Mouse (Mus musculus): ENCODE results near the gene Abi1. TPM values are rescaled to one million over a fixed set of nuclear protein-coding genes. Genes with fewer than 3 reads are reported as not detected.
"Not testable (repeated sequence)": the region's sequence is repeated elsewhere in the genome, so short reads cannot be mapped to it uniquely, and the experiment has no call there.

Abi1 gene
- polyA plus RNA-seq, 1 experiment from 2014 or later, result 51.8 TPM

DNA sequence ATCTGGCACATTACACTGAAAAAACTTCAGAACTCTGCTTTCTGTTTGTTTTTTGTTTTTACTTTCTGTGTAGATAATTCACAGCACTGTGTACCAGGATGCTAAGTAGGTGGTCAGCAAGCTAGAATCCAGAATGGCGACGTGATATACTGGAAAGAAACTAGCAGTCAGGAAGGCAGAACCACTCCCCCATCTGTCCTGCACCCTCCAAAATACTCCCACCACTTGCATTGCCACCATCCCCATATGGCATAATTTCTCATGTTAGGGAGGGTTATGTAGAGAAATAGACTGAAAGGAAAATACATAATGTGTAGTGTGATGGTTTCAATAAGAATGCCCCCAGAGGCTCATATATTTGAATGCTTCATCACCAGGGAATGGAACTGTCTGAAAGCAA lies 11.8 kb upstream of the Abi1 start:
- no peaks in the 10 kb centered on the region; the same call in 1 of the 2 replicates for H3K27me3 ChIP-seq
- WGBS, result 85% methylated on average over 2 of the region's 2 CpGs

DNA sequence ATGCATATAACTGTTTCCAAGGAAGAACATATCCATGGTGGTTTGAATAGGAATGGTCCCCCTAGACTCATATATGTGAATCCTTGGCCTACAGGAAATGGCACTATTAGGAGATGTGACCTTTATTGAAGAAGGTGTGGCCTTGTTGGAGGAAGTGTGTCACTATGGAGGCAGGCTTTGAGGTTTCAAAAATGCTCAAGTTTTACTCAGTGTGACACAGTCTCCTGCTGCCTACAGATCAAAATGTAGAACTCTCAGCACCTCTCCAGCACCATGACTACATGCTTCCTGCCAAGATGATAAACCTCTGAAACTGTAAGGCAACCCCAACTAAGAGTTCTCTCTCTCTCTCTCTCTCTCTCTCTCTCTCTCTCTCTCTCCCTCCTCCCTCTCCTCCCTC lies 8.0 kb upstream of the Abi1 start:
- no peak overlapping the region for H3K27ac ChIP-seq
- no peaks in the 10 kb centered on the region for H3K36me3 ChIP-seq
- no peak overlapping the region for H3K4me3 ChIP-seq
- H3K9ac ChIP-seq, result no peak overlapping the region
- no peaks in the 10 kb centered on the region for H3K4me1 ChIP-seq (replicated peaks)
- no peak for ATAC-seq (ENCODE audit: low FRiP score)
- no peak overlapping the region for H3K4me2 ChIP-seq
- no peaks in the 10 kb centered on the region for H3K27me3 ChIP-seq
- no peaks in the 10 kb centered on the region for H3K9me3 ChIP-seq

More for the DNA sequence above, 11.8 kb upstream of the Abi1 start:
- H3K4me2 ChIP-seq, result no peak overlapping the region
- H3K4me1 ChIP-seq (replicated peaks), result no peaks in the 10 kb centered on the region
- no peak for ATAC-seq (ENCODE audit: low FRiP score)
- H3K9ac ChIP-seq, result no peak overlapping the region
- no peaks in the 10 kb centered on the region for H3K36me3 ChIP-seq
- H3K4me3 ChIP-seq, result no peak overlapping the region
- H3K9me3 ChIP-seq, result no peaks in the 10 kb centered on the region
- H3K27ac ChIP-seq, result no peak overlapping the region

DNA sequence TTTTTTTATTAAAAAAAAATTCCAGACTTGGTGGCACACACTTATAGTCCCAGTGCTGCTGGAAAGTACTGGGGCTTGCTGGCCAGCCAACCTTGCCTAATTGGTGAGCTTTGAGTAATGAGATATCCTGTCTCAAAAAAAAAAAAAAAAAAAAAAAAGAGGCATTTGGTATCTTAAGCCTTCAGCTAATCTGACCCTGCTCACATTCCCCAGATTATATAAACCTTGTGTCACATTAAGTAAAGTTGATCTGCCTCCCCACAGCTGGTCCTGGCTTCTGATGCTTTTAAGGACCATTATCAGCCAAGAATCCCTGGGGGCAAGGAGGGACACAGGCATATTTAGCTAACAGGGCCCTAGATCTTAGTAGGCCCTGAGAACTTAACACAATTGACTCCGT lies 5.7 kb upstream of the Abi1 start:
- Histone ChIP-seq H3K9ac (no peak overlapping the region), H3K4me2 (no peak overlapping the region), H3K27me3 (no peaks in the 10 kb centered on the region), H3K4me3 (no peak overlapping the region), H3K4me1 (replicated peaks) (no peaks in the 10 kb centered on the region), H3K9me3 (no peaks in the 10 kb centered on the region), H3K27ac (no peak overlapping the region), H3K36me3 (no peaks in the 10 kb centered on the region)
- ATAC-seq (ENCODE audit: low FRiP score), result no peak
- 63% methylated on average over 1 of the region's 1 CpGs for WGBS

DNA sequence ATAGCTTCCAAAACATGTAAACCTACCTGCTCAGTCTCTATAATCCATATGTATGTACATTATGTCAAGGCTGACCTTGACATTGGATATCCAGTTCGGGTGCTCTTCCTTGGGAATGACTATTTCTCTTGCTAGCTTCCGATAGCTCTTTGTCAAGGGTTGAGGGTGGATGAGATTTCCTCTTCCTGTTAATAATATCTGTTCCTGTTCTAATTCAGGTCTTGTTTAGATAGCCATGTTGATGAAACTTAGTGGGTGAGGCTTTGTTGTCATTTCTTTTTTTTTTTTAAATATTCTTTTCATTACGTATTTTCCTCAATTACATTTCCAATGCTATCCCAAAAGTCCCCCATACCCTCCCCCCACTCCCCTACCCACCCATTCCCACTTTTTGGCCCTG lies 2.1 kb upstream of the Abi1 start:
- no peak overlapping the region for H3K27ac ChIP-seq
- no peak overlapping the region for H3K9ac ChIP-seq
- H3K27me3 ChIP-seq, result no peaks in the 10 kb centered on the region
- ATAC-seq (ENCODE audit: low FRiP score), result no peak
- no peaks in the 10 kb centered on the region for H3K36me3 ChIP-seq
- 93% methylated on average over 3 of the region's 3 CpGs for WGBS
- no peak overlapping the region for H3K4me3 ChIP-seq
- no peaks in the 10 kb centered on the region for H3K9me3 ChIP-seq
- peaks cover 12% of the 10 kb centered on the region for H3K4me1 ChIP-seq (replicated peaks)
- no peak overlapping the region for H3K4me2 ChIP-seq

DNA sequence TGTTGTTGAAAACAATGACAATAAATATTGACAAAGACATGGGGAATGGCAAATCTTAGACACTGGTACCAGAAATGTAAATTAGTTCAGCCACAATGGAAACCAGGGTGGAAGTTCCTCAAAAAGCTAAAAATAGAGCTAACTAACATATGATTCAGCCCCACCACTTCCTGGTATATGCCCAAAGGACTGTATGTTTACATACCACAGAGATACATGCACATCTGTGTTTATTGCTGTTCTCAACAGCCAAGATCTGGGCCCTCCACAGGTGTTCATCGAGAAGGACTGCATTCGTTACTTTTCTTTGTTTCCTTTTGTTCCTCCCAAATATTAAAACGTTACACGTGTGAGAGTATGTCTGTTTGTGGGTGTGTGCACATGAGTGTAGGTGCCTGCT lies 1.4 kb upstream of the Abi1 start:
- no peaks in the 10 kb centered on the region for H3K9me3 ChIP-seq
- no peaks in the 10 kb centered on the region for H3K27me3 ChIP-seq
- H3K36me3 ChIP-seq, result no peaks in the 10 kb centered on the region
- no peak overlapping the region for H3K4me2 ChIP-seq
- ATAC-seq (ENCODE audit: low FRiP score), result no peak
- no peak overlapping the region for H3K27ac ChIP-seq
- H3K4me1 ChIP-seq (replicated peaks), result peaks cover 19% of the 10 kb centered on the region
- 86% methylated on average over 4 of the region's 4 CpGs for WGBS
- no peak overlapping the region for H3K9ac ChIP-seq
- H3K4me3 ChIP-seq, result no peak overlapping the region

DNA sequence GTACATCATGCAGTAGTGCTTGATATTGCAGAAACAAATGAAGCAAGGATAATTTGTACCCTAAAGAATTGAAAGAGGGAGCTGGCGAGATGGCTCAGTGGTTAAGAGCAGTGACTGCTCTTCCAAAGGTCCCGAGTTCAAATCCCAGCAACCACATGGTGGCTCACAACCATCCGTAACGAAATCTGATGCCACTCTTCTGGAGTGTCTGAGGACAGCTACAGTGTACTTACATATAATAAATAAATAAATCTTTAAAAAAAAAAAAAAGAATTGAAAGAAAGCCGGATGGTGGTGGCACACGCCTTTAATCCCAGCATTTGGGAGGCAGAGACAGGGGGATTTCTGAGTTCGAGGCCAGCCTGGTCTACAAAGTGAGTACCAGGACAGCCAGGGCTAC lies 649 bp upstream of the Abi1 start:
- H3K4me2 ChIP-seq; H3K9ac ChIP-seq; H3K27me3 ChIP-seq; H3K4me3 ChIP-seq; H3K36me3 ChIP-seq; H3K27ac ChIP-seq; H3K9me3 ChIP-seq; ATAC-seq (ENCODE audit: low FRiP score): not testable (repeated sequence)
- 92% methylated on average over 7 of the region's 7 CpGs for WGBS
- H3K4me1 ChIP-seq (replicated peaks), result peaks cover 19% of the 10 kb centered on the region

DNA sequence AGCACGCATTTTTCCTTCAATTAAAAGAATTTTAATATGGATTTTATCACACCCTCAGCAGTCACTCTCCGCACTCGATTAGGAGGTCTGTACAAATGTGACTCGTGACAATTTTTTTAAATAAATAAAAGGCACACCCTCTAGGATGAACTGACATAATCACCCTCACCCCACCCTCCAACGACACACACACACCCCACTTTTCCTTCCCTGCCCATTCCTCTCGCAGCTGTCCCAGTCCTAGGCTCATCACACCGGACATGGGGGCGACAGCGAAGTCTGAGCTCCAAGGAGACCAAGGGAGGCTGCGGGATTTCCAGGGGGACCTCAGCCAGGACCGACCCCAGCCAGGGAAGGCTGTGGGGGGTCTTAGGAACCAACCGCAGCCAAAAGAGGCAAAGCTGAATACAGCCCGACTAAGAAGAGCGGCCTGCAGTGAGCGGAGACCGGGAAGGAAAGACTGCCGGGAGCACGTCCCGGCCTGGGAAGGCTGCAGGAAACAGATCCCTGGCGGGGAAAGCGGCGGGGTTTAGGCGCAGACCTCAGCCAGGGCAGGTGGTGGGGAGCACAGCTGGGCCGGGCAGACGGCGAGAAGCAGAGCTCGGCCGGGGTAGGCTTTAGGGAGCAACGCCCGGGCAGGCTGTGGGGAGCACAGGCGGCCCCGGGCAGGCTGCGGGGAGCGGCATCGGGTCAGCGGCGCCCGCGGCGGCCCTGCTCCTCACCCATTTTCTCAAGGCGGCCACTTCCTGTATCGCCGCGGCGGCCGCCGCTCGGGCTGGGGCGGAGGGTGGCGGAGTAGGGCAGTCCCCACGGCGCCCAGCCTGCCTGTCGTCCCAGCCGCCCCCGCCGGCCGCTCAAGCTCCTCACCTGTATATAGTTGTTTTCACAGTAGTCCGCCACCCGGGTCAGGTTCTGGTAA lies 700 bp downstream of the Abi1 start:
- no peaks in the 10 kb centered on the region for H3K27me3 ChIP-seq
- H3K27ac ChIP-seq, result peak overlapping the region; percentile 98
- H3K4me3 ChIP-seq, result peak overlapping the region; percentile 98
- ATAC-seq (ENCODE audit: low FRiP score), result peak; percentile 90
- peak overlapping the region; percentile 99 for H3K9ac ChIP-seq
- H3K4me1 ChIP-seq (replicated peaks), result peaks cover 19% of the 10 kb centered on the region
- H3K4me2 ChIP-seq, result peak overlapping the region; percentile 76
- WGBS, result 1% methylated on average over 55 of the region's 59 CpGs
- H3K36me3 ChIP-seq, result no peaks in the 10 kb centered on the region
- no peaks in the 10 kb centered on the region for H3K9me3 ChIP-seq

DNA sequence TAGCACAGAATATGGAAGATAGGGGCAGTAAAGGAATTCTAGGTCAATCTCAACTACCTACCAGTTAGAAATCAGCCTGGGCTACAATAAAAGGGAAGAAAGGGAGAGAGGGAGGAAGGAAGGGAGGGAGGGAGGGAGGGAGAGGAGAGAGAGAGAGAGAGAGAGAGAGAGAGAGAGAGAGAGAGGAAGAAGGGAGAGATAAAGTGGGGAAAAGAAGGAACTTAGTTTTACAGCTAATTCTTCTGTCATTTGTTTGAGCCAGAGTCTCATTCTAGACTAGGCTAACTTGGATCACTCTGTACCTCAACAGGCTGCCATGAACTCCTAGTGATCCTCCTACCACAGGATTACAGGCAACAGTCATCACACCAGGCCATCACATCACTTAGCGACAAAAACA lies 4.6 kb downstream of the Abi1 start:
- H3K4me2 ChIP-seq, result no peak overlapping the region
- H3K4me1 ChIP-seq (replicated peaks), result peaks cover 19% of the 10 kb centered on the region
- no peak overlapping the region for H3K9ac ChIP-seq
- no peak overlapping the region for H3K27ac ChIP-seq
- 0 out of 2 replicates have a peak, but pooled peaks cover 2% of the 10 kb centered on the region for H3K36me3 ChIP-seq
- no peak for ATAC-seq (ENCODE audit: low FRiP score)
- H3K9me3 ChIP-seq, result no peaks in the 10 kb centered on the region
- H3K27me3 ChIP-seq, result no peaks in the 10 kb centered on the region
- 98% methylated on average over 1 of the region's 1 CpGs for WGBS
- H3K4me3 ChIP-seq, result no peak overlapping the region

DNA sequence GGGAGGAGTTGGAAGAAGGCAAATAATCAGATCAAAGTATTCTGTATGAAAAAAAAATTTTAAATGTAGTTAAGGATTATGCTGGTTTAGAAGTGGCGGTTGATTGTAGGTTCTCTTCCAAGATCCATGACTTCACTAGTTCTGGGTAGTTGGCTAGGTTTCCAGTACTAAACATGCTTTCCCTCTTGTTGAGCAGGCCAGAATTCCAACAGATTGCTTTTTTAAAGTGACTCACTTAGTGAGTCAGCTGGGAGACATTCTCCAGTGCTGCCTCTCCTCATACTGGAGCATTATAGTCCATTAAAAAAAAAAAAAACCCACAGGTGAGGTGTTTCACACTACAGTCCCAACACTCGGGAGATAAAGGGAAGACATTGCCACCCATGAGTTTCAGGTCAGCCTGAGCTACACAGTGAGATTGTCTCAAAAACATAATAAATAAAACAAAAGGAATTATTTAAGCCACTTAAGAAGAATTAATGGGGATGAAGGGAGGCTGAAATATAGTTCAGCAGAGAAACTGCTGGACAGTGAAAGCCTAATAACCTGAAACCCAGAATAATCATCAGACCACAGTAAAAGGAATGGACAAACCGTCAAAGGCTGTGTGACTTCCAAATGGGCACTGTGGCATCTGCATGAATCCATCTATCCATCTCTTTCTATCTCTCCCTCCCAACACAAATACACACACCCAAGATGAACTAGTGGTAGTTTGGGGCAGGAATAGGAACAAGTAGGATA lies 5.2 kb downstream of the Abi1 start:
- no peak overlapping the region for H3K4me3 ChIP-seq
- no peak overlapping the region for H3K27ac ChIP-seq
- no peaks in the 10 kb centered on the region for H3K27me3 ChIP-seq
- H3K9ac ChIP-seq, result no peak overlapping the region
- H3K9me3 ChIP-seq, result no peaks in the 10 kb centered on the region
- H3K4me1 ChIP-seq (replicated peaks), result peaks cover 19% of the 10 kb centered on the region
- H3K36me3 ChIP-seq, result peaks cover 3% of the 10 kb centered on the region
- no peak overlapping the region for H3K4me2 ChIP-seq
- 96% methylated on average over 3 of the region's 3 CpGs for WGBS
- ATAC-seq (ENCODE audit: low FRiP score), result no peak

DNA sequence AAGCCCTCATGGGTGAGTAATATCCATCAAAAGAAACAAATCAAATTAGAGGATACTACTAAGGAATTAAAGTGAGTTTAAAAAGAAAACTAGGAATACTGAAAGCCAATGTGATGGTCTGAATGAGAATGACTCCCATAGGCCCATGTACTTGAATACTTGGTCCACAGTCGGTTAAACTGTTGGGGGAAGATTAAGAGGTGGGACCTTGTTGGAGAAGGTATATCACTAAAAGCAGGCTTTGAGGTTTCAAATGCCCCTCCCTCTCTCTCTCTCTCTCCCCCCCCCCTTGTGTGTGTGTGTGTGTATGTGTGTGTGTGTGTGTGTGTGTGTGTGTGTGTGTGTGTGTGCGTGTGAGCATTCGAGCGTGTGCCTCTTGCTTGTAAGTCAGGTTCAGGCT lies 9.4 kb downstream of the Abi1 start:
- no peaks in the 10 kb centered on the region for H3K9me3 ChIP-seq
- WGBS, result 94% methylated on average over 1 of the region's 4 CpGs

DNA sequence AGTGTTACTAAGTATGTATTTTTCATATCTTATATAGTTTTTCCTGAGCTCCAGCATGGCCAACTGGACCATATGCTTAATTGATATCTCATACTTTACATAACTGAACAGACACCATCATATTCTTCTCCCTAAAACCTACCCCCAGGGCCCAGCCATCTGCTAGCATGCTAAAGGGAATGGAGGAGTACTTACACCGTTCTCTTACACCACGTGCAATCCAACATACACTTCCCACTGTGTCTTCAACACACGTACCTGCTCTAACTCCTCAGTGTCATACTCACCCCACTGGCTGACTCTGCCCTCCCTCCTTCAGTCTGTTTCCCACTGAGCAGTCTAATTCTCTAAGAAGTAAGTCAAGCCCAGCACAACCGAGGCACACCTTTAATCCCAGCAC lies 11.2 kb downstream of the Abi1 start:
- Histone ChIP-seq H3K27me3 (no peaks in the 10 kb centered on the region), H3K36me3 (peaks cover 5% of the 10 kb centered on the region), H3K4me2 (no peak overlapping the region), H3K27ac (no peak overlapping the region), H3K4me3 (no peak overlapping the region), H3K9ac (no peak overlapping the region), H3K4me1 (replicated peaks) (no peaks in the 10 kb centered on the region), H3K9me3 (no peaks in the 10 kb centered on the region)
- WGBS, result 69% methylated on average over 4 of the region's 4 CpGs
- ATAC-seq (ENCODE audit: low FRiP score), result no peak

More for the DNA sequence above, 9.4 kb downstream of the Abi1 start:
- H3K27ac ChIP-seq, result no peak overlapping the region
- ATAC-seq (ENCODE audit: low FRiP score), result no peak
- H3K4me2 ChIP-seq, result no peak overlapping the region
- no peak overlapping the region for H3K4me3 ChIP-seq
- no peak overlapping the region for H3K9ac ChIP-seq
- H3K36me3 ChIP-seq, result peaks cover 5% of the 10 kb centered on the region
- no peaks in the 10 kb centered on the region for H3K4me1 ChIP-seq (replicated peaks)
- H3K27me3 ChIP-seq, result no peaks in the 10 kb centered on the region

DNA sequence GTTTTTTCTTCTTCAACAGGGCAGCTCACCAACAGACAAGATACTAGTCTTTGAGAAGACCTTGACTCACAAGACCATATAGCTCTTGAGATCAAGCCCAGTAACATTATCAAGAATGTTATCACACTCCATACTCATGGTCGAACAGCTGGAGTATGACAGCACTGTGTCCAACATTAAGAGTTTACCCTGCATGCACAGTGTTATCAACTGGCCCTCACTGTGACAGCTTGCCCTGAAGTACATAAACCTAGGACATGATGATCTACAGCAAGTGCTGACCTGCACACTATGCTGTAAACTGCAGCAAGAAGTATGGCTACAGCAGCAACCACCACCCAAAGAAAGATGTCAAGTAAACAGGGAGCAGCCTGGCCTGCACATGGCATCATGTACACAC lies 13.7 kb downstream of the Abi1 start:
- 98% methylated on average over 1 of the region's 1 CpGs for WGBS
- Histone ChIP-seq H3K4me2 (no peak overlapping the region), H3K4me1 (replicated peaks) (peaks cover 9% of the 10 kb centered on the region; the same call in 1 of the 2 replicates), H3K9me3 (no peaks in the 10 kb centered on the region), H3K36me3 (peaks cover 5% of the 10 kb centered on the region), H3K4me3 (no peak overlapping the region), H3K27ac (no peak overlapping the region), H3K9ac (no peak overlapping the region), H3K27me3 (no peaks in the 10 kb centered on the region)
- no peak for ATAC-seq (ENCODE audit: low FRiP score)
